Mouse (Mus musculus): Measurements from ENCODE around the gene Gpr101.

Gene Gpr101

DNA sequence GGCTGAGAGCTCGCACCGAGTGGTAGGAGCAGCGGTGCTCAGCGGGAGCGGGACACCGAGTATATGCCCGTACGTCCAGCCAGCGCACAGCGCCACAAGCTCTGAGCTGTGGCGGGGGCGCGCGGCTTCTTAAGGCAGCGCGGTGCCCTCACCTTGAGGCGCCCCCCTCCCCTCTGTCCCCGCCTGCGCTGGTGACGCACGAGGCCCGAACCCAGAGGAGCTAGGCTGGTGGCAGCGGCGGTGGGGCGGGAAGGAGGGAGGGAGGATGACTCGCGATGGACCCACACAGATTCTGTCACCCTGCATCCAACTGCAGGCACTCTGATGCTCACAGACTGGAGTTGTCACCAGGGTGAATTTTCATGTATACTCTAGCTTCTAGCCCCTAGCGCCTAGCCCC, at the start of gene Gpr101:
Gene Gpr101 (minus strand): TSS at position 124 of the 400 bp plus-strand sequence.
- DNase-seq (ENCODE audit: low read depth): no peak

DNA sequence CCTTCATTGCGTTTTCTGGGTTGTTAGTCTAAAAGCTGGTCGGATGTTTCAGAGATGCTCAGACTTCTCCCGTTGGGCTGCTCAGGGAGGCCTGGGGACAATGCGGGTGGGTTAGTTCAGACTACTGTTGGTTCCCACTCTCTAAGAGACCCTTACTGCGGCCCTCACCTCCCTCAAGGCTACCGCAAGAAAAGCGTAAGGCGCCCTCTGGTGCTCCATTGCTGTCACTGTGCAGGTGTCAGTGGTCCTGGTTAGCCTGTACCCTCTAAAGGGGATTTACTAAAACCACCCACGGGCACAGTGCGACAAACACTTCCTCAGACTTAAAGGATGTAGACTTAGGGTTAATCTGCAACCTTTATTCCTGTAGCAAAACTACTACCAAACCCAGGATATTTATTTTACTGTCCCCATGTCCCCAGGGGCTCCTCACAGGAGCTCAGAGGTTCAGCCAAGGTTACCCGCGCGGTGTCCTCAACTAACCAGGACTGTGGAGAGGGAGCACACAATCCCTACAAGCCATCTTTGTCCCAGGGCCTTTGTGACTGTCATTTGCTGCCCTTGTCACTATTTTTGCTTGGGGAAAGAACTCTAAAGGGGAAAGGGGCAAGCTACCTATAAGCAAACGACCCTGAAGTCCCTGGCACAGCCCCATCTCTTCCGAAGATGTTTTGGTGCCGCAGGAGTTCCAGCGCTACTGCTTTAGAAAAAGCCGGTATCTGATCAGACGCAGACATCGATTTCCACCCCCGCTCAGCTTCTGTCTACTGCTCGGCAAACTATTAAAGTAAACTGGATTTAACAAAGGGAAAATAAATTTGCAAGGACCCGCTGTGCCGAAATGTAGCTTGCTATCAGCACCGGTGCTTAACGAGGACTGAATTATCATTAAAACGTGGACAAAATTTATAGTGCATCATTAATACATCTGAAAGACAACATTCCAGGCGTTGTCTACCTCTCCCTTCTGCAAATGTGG, 17.8 kb upstream of the Gpr101 start:
- DNase-seq (ENCODE audit: low read depth): no peak

GRCm38 (mm10) chrX:57506247-57506646, 2.7 kb upstream of the Gpr101 start:
- DNase-seq (ENCODE audit: low read depth): no peak

Data from 416B (cell line).